Mouse (Mus musculus) limb, embryonic 14.5 days (tissue): ENCODE results near the gene Nrgn. TPM values are rescaled to one million over a fixed set of nuclear protein-coding genes. Genes with fewer than 3 reads are reported as not detected.

Source experiments
- ATAC-seq: fragments of 200-750 bp; cut with Nextera tagmentation; 2 replicates; pipeline ENCODE4 v1.8.0; 2017; ENCODE audit warnings: low read depth, moderate number of reproducible peaks, moderate TSS enrichment; ENCODE audit not compliant: low FRiP score
- DNase-seq: peaks from one replicate; pipeline ENCODE4 v3.0.0-alpha.2; 2015; ENCODE audit warnings: low spot score
- H3K27ac ChIP-seq: fragments of 300-500 bp; sonication (generic); replicated peaks from 2 replicates; pipeline ENCODE4 v1.5.1; 2014; ENCODE audit warnings: low read depth, mild to moderate bottlenecking, low read length, moderate library complexity, mixed read lengths
- H3K27me3 ChIP-seq: fragments of 300-500 bp; sonication (generic); 2 replicates; pipeline ENCODE4 v1.6.1; 2014; ENCODE audit warnings: low read length, mixed read lengths; ENCODE audit not compliant: control insufficient read depth, insufficient read depth
- H3K36me3 ChIP-seq: fragments of 300-500 bp; sonication (generic); 2 replicates; pipeline ENCODE4 v1.6.1; 2014; ENCODE audit warnings: mild to moderate bottlenecking, low read length, moderate library complexity, mixed read lengths; ENCODE audit not compliant: control insufficient read depth, insufficient read depth
- H3K4me1 ChIP-seq: fragments of 300-500 bp; sonication (generic); 2 replicates; pipeline ENCODE4 v1.6.1; 2014; ENCODE audit warnings: antibody characterized with exemption, low read length, mixed read lengths; ENCODE audit not compliant: control insufficient read depth, insufficient read depth
- H3K4me2 ChIP-seq: fragments of 300-500 bp; sonication (generic); replicated peaks from 2 replicates; pipeline ENCODE4 v1.6.1; 2014; ENCODE audit warnings: low read depth, mild to moderate bottlenecking, low read length, moderate library complexity; ENCODE audit not compliant: severe bottlenecking
- H3K4me3 ChIP-seq: fragments of 300-500 bp; sonication (generic); replicated peaks from 2 replicates; pipeline ENCODE4 v1.5.1; 2014; ENCODE audit warnings: low read length
- H3K9ac ChIP-seq: fragments of 300-500 bp; sonication (generic); 2 replicates; pipeline ENCODE4 v1.6.1; 2014; ENCODE audit warnings: mild to moderate bottlenecking, low read depth, low read length, moderate library complexity; ENCODE audit not compliant: severe bottlenecking
- H3K9me3 ChIP-seq: fragments of 300-500 bp; sonication (generic); 2 replicates; pipeline ENCODE4 v1.6.1; 2016; ENCODE audit warnings: low read length; ENCODE audit not compliant: control insufficient read depth
- POLR2A ChIP-seq: fragments of 200-500 bp; IDR thresholded peaks from 2 replicates; pipeline ENCODE4 v1.8.0; 2012; ENCODE audit warnings: inconsistent platforms, mild to moderate bottlenecking, moderate library complexity, borderline replicate concordance; ENCODE audit not compliant: insufficient read depth, insufficient read length; ENCODE audit errors: extremely low read depth
- WGBS: fragments of 180-500 bp; shearing (Covaris S2); extraction: QIAGEN DNeasy Blood & Tissue Kit; methylation state at CpG from one replicate; pipeline ENCODE4 v1.1.7; 2014; 5-methylcytosine and 5-hydroxymethylcytosine counted together
- polyA plus RNA-seq, 2 experiments: library from polyadenylated mRNA; depleted of rRNA in 1 of 2; stranded (reverse) in 1 of 2; unstranded in 1 of 2; fragments of >200 nt; fragmentation: Nextera tagmentation in 1 of 2; extraction: Ambion mirVana in 1 of 2; gene quantifications; 2 replicates each; pipeline versions ENCODE4 v1.2.1 to v1.2.3; 2012 to 2014

The Nrgn gene
- polyA plus RNA-seq, 2 experiments: 17.2 to 17.7 TPM

DNA sequence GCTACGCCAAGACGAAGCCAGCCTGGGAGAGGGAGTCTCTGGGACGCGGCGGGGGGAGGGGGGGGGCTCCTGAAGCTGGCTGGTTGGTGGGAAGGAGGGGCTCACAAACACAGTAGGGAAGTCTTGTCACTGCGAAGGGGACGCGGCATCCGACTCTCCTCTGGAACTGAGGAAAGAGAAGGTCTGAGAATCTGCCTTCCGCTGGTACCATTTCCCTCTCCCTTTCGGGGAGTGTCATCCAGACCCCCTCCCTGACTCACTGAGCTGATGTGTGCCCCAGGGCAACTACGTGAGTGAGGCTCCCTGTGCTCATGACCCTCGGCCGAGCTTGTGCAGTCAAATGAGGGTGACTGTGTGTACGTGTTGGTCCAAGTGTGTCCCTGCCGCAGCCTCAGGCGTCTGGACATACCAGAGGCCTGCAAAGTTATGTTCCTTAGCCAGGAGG lies 7.5 kb downstream of the Nrgn start:
- H3K4me3 ChIP-seq: peak overlapping the region; percentile 32
- peak overlapping the region; percentile 53 for H3K4me2 ChIP-seq
- H3K9me3 ChIP-seq: no peaks in the 10 kb centered on the region
- DNase-seq (no peak), ATAC-seq (no peak)
- H3K4me1 ChIP-seq: 0 out of 2 replicates have a peak, but pooled peaks cover 5% of the 10 kb centered on the region
- no peak overlapping the region for H3K27ac ChIP-seq
- H3K36me3 ChIP-seq: no peaks in the 10 kb centered on the region
- no peak overlapping the region for H3K9ac ChIP-seq
- no peak for TF ChIP-seq POLR2A
- WGBS: 7% methylated on average over 17 of the region's 17 CpGs
- peaks cover 36% of the 10 kb centered on the region for H3K27me3 ChIP-seq

DNA sequence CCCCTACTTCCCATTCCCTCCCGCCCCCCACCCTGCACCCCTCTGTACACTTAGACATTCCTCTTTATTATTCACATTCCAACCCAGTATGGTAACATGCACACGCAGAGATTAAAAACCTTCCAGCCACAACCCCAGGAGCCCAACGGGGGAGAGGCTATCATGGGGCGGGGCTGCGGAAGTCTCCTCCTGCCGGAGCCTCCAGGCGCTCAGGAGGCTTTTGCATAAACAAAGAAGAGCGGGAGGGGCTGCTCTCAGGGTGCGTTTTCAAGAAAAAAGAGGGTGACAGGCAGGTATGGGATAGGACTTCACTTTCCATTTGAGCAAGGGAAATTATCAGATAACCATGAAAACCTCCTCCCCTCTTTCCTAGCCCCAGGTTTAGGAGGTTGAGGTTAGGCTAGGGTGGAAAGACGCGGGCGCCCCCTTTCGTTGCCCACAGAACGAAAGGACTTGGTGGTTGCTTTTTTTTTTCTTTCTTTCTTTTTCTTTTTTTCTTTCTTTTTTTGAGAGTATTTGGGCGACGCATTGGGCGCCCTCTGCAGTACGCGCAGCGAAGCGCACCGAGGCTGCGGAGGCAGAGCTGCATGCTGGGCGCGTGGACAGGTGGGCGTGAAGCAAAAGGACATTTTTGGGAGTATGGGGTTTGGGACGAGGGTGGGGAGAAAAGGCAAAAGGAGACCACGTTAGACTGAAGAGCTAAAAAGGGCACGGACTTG lies 8.1 kb downstream of the Nrgn start:
- Histone ChIP-seq H3K9me3 (no peaks in the 10 kb centered on the region), H3K4me1 (0 out of 2 replicates have a peak, but pooled peaks cover 5% of the 10 kb centered on the region), H3K27me3 (peaks cover 30% of the 10 kb centered on the region), H3K4me2 (peak overlapping the region; percentile 53), H3K9ac (no peak overlapping the region), H3K36me3 (no peaks in the 10 kb centered on the region), H3K4me3 (peak overlapping the region; percentile 32), H3K27ac (no peak overlapping the region)
- WGBS: 1% methylated on average over 29 of the region's 29 CpGs
- no peak for TF ChIP-seq POLR2A
- DNase-seq (peak; percentile 54), ATAC-seq (0 out of 2 replicates have a peak, but pooled peaks have one; percentile 10)

DNA sequence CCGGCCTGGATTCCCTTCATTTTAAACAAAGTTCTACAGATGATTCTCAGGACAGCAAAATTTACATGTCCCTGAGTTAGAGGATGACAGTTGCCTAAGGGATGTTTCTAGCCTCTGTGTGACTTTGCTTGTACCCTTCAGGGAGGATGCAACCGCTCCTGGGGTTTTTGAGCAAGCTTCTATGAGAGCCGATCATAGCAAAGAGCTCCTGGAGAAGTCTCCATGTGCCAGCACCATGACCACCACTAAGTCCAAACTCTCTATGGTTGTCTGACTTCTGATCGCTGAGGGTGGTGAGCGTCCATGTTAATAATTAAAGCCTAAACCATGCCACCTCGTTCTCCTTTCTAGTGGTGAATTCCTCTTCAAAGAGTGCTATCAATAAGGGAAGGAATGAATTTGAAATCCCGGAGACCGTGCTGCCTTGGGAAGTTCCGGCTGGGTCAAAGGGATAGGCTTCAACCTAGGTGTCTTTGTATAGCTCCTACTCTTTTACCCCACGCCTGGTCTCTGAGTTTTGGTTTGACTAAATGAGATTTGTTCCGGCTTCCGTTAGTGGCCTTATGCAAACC lies 8.7 kb downstream of the Nrgn start:
- Histone ChIP-seq H3K9ac (no peak overlapping the region), H3K4me3 (peak overlapping the region; percentile 32), H3K9me3 (no peaks in the 10 kb centered on the region), H3K27ac (no peak overlapping the region), H3K4me1 (0 out of 2 replicates have a peak, but pooled peaks cover 5% of the 10 kb centered on the region), H3K27me3 (peaks cover 26% of the 10 kb centered on the region), H3K4me2 (peak overlapping the region; percentile 53), H3K36me3 (no peaks in the 10 kb centered on the region)
- TF ChIP-seq POLR2A: no peak
- ATAC-seq: no peak
- DNase-seq: no peak
- WGBS: 29% methylated on average over 12 of the region's 12 CpGs

DNA sequence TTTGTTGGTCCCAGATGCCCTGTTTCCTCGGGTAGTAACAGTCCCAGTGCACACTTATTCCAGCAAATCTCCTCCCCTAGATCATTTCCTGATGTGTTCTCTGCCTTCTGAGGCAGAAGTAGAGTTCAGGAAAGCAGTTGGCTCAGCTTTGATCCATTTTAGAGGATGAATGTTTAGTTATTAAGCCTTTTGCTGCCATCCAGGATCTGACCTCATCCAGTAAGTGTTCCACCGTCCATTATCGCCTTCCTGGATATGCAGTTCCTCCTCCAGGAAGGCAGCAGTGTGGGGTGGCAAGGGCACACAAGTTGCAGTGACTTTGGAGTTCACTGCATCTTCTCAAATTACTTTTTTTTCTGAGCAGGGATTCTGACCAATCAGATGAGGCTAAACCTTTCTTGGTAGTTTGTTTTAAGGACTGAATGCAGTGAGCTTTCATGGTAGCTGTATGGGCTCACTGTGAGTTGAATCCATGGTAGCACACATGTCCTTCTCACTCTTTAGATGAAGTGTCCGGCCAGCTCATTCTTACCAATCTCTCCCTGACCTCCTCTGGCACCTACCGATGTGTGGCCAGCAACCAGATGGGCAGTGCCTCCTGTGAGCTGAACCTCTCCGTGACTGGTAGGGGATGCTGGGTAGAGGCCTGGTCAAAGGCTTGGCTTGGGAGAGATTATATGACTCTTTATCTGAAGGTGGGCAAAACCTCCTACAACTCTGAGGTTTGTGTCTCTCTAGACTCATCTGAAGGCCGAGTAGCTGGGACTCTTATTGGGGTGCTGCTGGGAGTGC lies 10.7 kb downstream of the Nrgn start:
- Histone ChIP-seq H3K4me2 (no peak overlapping the region), H3K9me3 (no peaks in the 10 kb centered on the region), H3K27me3 (peaks cover 22% of the 10 kb centered on the region), H3K36me3 (no peaks in the 10 kb centered on the region), H3K4me1 (0 out of 2 replicates have a peak, but pooled peaks cover 5% of the 10 kb centered on the region), H3K27ac (no peak overlapping the region), H3K4me3 (no peak overlapping the region), H3K9ac (no peak overlapping the region)
- ATAC-seq (no peak; the same call in 1 of the 2 replicates), DNase-seq (no peak)
- no peak for TF ChIP-seq POLR2A
- 55% methylated on average over 7 of the region's 7 CpGs for WGBS
